19 mouse cellular contexts compared by ENCODE assay signal in the genomic region with DNA sequence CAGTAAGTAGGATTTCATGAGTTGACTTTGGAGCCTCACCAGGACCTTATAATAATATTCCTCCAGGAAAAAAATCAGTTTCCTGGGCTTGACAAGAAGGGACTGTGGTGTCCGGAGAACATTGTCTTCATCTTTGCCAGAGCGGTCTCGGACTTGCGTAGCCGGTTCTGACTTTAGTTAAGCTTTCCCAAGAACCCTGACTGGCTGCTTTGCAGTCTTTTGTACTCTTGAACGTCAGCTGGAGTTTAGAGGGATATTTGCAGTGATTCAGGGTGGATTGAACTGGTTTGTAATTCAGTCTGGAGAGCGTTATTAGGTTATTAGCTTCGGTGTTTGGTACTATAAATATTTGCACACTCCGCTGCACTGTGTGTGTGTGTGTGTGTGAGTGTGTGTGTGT. TPM values are rescaled to one million over a fixed set of nuclear protein-coding genes. Genes with fewer than 3 reads are reported as not detected.
"Had no signal": no experiment of that assay in that cellular context is flagged by ENCODE, and none has a peak within 500 bp of the region (broad histone marks: within the 10 kb centered on the region; RNA-seq: fewer than 3 reads in every experiment).

No protein-coding gene starts in this region.

- H3K4me1 ChIP-seq: kidney, embryonic 15.5 days; limb, embryonic 10.5 days; megakaryocyte, embryonic 14.5 days; midbrain, embryonic 15.5 days; neural tube, embryonic 12.5 days; stomach, embryonic 15.5 days had no signal

- H3K4me3 ChIP-seq: kidney, embryonic 15.5 days; left cerebral cortex, adult 2 months; limb, embryonic 10.5 days; liver, embryonic 13.5 days; megakaryocyte, embryonic 14.5 days; midbrain, embryonic 15.5 days; neural tube, embryonic 12.5 days; stomach, embryonic 15.5 days had no signal

- ATAC-seq: inflammation-experienced regulatory T-cells, adult 6 months; intestine, postnatal 0 days; liver, postnatal 0 days; midbrain, embryonic 15.5 days had no signal

- H3K27ac ChIP-seq: kidney, embryonic 15.5 days; left cerebral cortex, adult 2 months; limb, embryonic 10.5 days; liver, embryonic 13.5 days; macrophage; midbrain, embryonic 15.5 days; neural tube, embryonic 12.5 days; stomach, embryonic 15.5 days had no signal

- H3K9me3 ChIP-seq: kidney, embryonic 15.5 days; limb, embryonic 10.5 days; liver, embryonic 13.5 days; midbrain, embryonic 15.5 days; neural tube, embryonic 12.5 days; stomach, embryonic 15.5 days had no signal

- H3K9ac ChIP-seq: kidney, embryonic 15.5 days; liver, embryonic 13.5 days; liver, postnatal 0 days; midbrain, embryonic 15.5 days; neural tube, embryonic 12.5 days; stomach, embryonic 15.5 days had no signal

- H3K27me3 ChIP-seq: kidney, embryonic 15.5 days; liver, embryonic 13.5 days; midbrain, embryonic 15.5 days; neural tube, embryonic 12.5 days; stomach, embryonic 15.5 days had no signal

- H3K36me3 ChIP-seq: kidney, embryonic 15.5 days; limb, embryonic 10.5 days; liver, embryonic 13.5 days; midbrain, embryonic 15.5 days; neural tube, embryonic 12.5 days; stomach, embryonic 15.5 days had no signal

- DNase-seq: liver, embryonic 13.5 days; liver, postnatal 0 days; lung, postnatal 10 days; retina, postnatal 1 day; right cerebral cortex, postnatal 4 days; spleen, adult 18-20 months; thymus, postnatal 4 days had no signal

- H3K4me2 ChIP-seq: kidney, embryonic 15.5 days; liver, embryonic 13.5 days; midbrain, embryonic 11.5 days; midbrain, embryonic 15.5 days; neural tube, embryonic 12.5 days; stomach, embryonic 15.5 days had no signal

RNA-seq across cellular contexts. Expression of gene Slc4a4, which starts 31.9 kb away (rescaled TPM):
- total RNA-seq: monocyte, adult 5-6 weeks had no signal
- polyA plus RNA-seq: macrophage had no signal
